Mouse (Mus musculus): Measurements from ENCODE around the gene Pagr1a.
A peak's percentile ranks its signal among the peaks of the same experiment; 100 is the strongest.

Pagr1a gene

GRCm38 (mm10) chr7:127020901-127021562, 3.9 kb upstream of the Pagr1a start, which contains the start of the genes Gm42742 and Prrt2:
Gene Gm42742 (minus strand): TSS chr7:127021097.
Gene Prrt2 (minus strand): TSS chr7:127021211.
- no peak for DNase-seq

- DNase-seq, result no peak
These were observed 3.3 kb upstream of the Pagr1a start for GRCm38 (mm10) chr7:127020491-127020890.

- no peak for DNase-seq
These were observed 2.9 kb upstream of the Pagr1a start for GRCm38 (mm10) chr7:127020031-127020430.

- DNase-seq, result no peak
These were observed 2.3 kb upstream of the Pagr1a start for GRCm38 (mm10) chr7:127019306-127019960.

- DNase-seq, result no peak
These were observed 1.5 kb upstream of the Pagr1a start for GRCm38 (mm10) chr7:127018416-127019305.

- DNase-seq, result no peak
These were observed 796 bp upstream of the Pagr1a start for GRCm38 (mm10) chr7:127017950-127018345.

- DNase-seq, result no peak
These were observed 640 bp downstream of the Pagr1a start for GRCm38 (mm10) chr7:127016486-127016938.

GRCm38 (mm10) chr7:127016481-127016485, 869 bp downstream of the Pagr1a start, which contains the start of gene Pagr1b:
Gene Pagr1b (minus strand): TSS chr7:127016484.
- no peak for DNase-seq

- DNase-seq, result no peak
These were observed 1.1 kb downstream of the Pagr1a start for GRCm38 (mm10) chr7:127016081-127016480.

- DNase-seq, result no peak
These were observed 2.2 kb downstream of the Pagr1a start for GRCm38 (mm10) chr7:127014993-127015392.

- peak; percentile 54 to 73 for DNase-seq
These were observed 2.8 kb downstream of the Pagr1a start, which contains the start of gene Mvp for GRCm38 (mm10) chr7:127014320-127014719. Gene Mvp (minus strand): TSS chr7:127014621.

GRCm38 (mm10) chr7:127013385-127013784, 3.8 kb downstream of the Pagr1a start:
- DNase-seq, result no peak

- DNase-seq, result no peak
These were observed 4.3 kb downstream of the Pagr1a start for GRCm38 (mm10) chr7:127012845-127013244.

GRCm38 (mm10) chr7:127012374-127012773, 4.8 kb downstream of the Pagr1a start:
- no peak for DNase-seq

- DNase-seq, result no peak
These were observed 5.4 kb downstream of the Pagr1a start for GRCm38 (mm10) chr7:127011717-127012116.

GRCm38 (mm10) chr7:127011051-127011450, 6.1 kb downstream of the Pagr1a start:
- no peak for DNase-seq

GRCm38 (mm10) chr7:127009307-127010085, 7.7 kb downstream of the Pagr1a start:
- no peak for DNase-seq

GRCm38 (mm10) chr7:127008239-127009019, 8.7 kb downstream of the Pagr1a start:
- DNase-seq, result peak; percentile 52 to 53

GRCm38 (mm10) chr7:127007313-127008024, 9.7 kb downstream of the Pagr1a start:
- DNase-seq, result no peak

- DNase-seq, result no peak
These were observed 12.9 kb downstream of the Pagr1a start for GRCm38 (mm10) chr7:127004122-127004875.

- DNase-seq, result no peak
These were observed 13.5 kb downstream of the Pagr1a start for GRCm38 (mm10) chr7:127003620-127004019.

Measured in spleen, adult 18-20 months (tissue).